Comparison of ENCODE assay signal across 14 mouse cellular contexts in genomic region chr6:114880798-114881197, GRCm38 (mm10).
DNase-seq lines count a peak whose midpoint lies in the region; ATAC-seq and TF ChIP-seq lines count a peak whose summit lies in the region.
"Had no signal": no experiment of that assay in that cellular context is flagged by ENCODE, and none has a peak within 500 bp of the region (broad histone marks: within the 10 kb centered on the region; RNA-seq: fewer than 3 reads in every experiment).

No protein-coding gene starts in this region.

- H3K4me1 ChIP-seq in forebrain, embryonic 13.5 days, result peaks cover 95% of the 10 kb centered on the region
- H3K4me1 ChIP-seq in forebrain, embryonic 11.5 days (replicated peaks; ENCODE audit: control insufficient read depth, insufficient read depth, low read length), result peaks cover 44% of the 10 kb centered on the region
- H3K4me1 ChIP-seq in kidney, embryonic 15.5 days, result peaks cover 98% of the 10 kb centered on the region
- H3K4me1 ChIP-seq in kidney, adult 2 months (ENCODE audit: control insufficient read depth, insufficient read depth, low read length), result peaks cover 70% of the 10 kb centered on the region
- peaks cover 87% of the 10 kb centered on the region for H3K4me1 ChIP-seq in midbrain, embryonic 12.5 days
- H3K4me1 ChIP-seq in midbrain, embryonic 16.5 days (ENCODE audit: control insufficient read depth, insufficient read depth, low read length), result peaks cover 50% of the 10 kb centered on the region
- H3K4me1 ChIP-seq in stomach, embryonic 16.5 days (ENCODE audit: control insufficient read depth, insufficient read depth, low read length), result peaks cover 63% of the 10 kb centered on the region

- H3K4me3 ChIP-seq in forebrain, embryonic 13.5 days, result no peak overlapping the region
- no peak overlapping the region for H3K4me3 ChIP-seq in forebrain, embryonic 11.5 days (ENCODE audit: low read depth, low read length)
- H3K4me3 ChIP-seq in kidney, embryonic 15.5 days (replicated peaks), result no peak overlapping the region
- H3K4me3 ChIP-seq in kidney, adult 2 months (ENCODE audit: insufficient read depth, low read depth, low read length), result no peak overlapping the region
- no peak overlapping the region for H3K4me3 ChIP-seq in midbrain, embryonic 12.5 days
- H3K4me3 ChIP-seq in midbrain, embryonic 16.5 days (ENCODE audit: low read depth, low read length), result no peak overlapping the region
- H3K4me3 ChIP-seq in stomach, embryonic 16.5 days (replicated peaks; ENCODE audit: low read length), result no peak overlapping the region
- H3K4me3 ChIP-seq: erythroblast, embryonic 14.5 days; midbrain, embryonic 15.5 days had no signal

- H3K9ac ChIP-seq in forebrain, embryonic 13.5 days, result no peak overlapping the region
- H3K9ac ChIP-seq in forebrain, embryonic 11.5 days (ENCODE audit: low read length), result no peak overlapping the region
- no peak overlapping the region for H3K9ac ChIP-seq in kidney, embryonic 15.5 days
- no peak overlapping the region for H3K9ac ChIP-seq in midbrain, embryonic 12.5 days (replicated peaks)
- H3K9ac ChIP-seq in midbrain, embryonic 16.5 days (ENCODE audit: low read depth, low read length), result no peak overlapping the region
- no peak overlapping the region for H3K9ac ChIP-seq in stomach, embryonic 16.5 days (ENCODE audit: low read length)
- H3K9ac ChIP-seq: midbrain, embryonic 15.5 days had no signal

- no peak for ATAC-seq in forebrain, embryonic 13.5 days
- no peak for ATAC-seq in forebrain, embryonic 11.5 days (replicated peaks; ENCODE audit: low FRiP score)
- no peak for ATAC-seq in kidney, embryonic 15.5 days (replicated peaks; ENCODE audit: low FRiP score)
- no peak for ATAC-seq in midbrain, embryonic 12.5 days (ENCODE audit: low FRiP score, low read depth)
- no peak for ATAC-seq in midbrain, embryonic 16.5 days
- no peak for ATAC-seq in stomach, embryonic 16.5 days (ENCODE audit: insufficient read depth, low FRiP score)
- ATAC-seq: inflammation-experienced regulatory T-cells, adult 6 months; midbrain, embryonic 15.5 days had no signal

- WGBS in forebrain, embryonic 13.5 days, result 78% methylated on average over 4 of the region's 4 CpGs
- 85% methylated on average over 4 of the region's 4 CpGs for WGBS in forebrain, embryonic 11.5 days
- 77% methylated on average over 4 of the region's 4 CpGs for WGBS in kidney, embryonic 15.5 days
- 65% methylated on average over 4 of the region's 4 CpGs for WGBS in kidney, adult 2 months
- WGBS in midbrain, embryonic 12.5 days, result 78% methylated on average over 4 of the region's 4 CpGs
- WGBS in midbrain, embryonic 16.5 days, result 78% methylated on average over 4 of the region's 4 CpGs
- WGBS in stomach, embryonic 16.5 days, result 52% methylated on average over 4 of the region's 4 CpGs

- no peak for TF ChIP-seq POLR2A in kidney, adult 2 months (IDR thresholded peaks at IDR 0.05; ENCODE audit: low read depth, low read length)

- peak overlapping the region; percentile 98; the same call in 1 of the 2 replicates for H3K27ac ChIP-seq in forebrain, embryonic 13.5 days
- no peak overlapping the region for H3K27ac ChIP-seq in forebrain, embryonic 11.5 days (ENCODE audit: low read depth, low read length)
- H3K27ac ChIP-seq in kidney, embryonic 15.5 days, result peak overlapping the region; percentile 91; the same call in 1 of the 2 replicates
- no peak overlapping the region for H3K27ac ChIP-seq in kidney, adult 2 months (ENCODE audit: insufficient read depth, low read depth, low read length)
- peak overlapping the region; percentile 27 for H3K27ac ChIP-seq in midbrain, embryonic 12.5 days (replicated peaks)
- no peak overlapping the region for H3K27ac ChIP-seq in midbrain, embryonic 16.5 days (ENCODE audit: low read length)
- peak overlapping the region; percentile 12; the same call in 1 of the 2 replicates for H3K27ac ChIP-seq in stomach, embryonic 16.5 days (ENCODE audit: low read length)

- no peak overlapping the region for H3K4me2 ChIP-seq in forebrain, embryonic 13.5 days
- H3K4me2 ChIP-seq in forebrain, embryonic 11.5 days (ENCODE audit: low read depth, low read length, severe bottlenecking), result no peak overlapping the region
- H3K4me2 ChIP-seq in kidney, embryonic 15.5 days, result no peak overlapping the region
- H3K4me2 ChIP-seq in midbrain, embryonic 12.5 days (replicated peaks), result no peak overlapping the region
- H3K4me2 ChIP-seq in midbrain, embryonic 16.5 days (ENCODE audit: low read length), result no peak overlapping the region
- H3K4me2 ChIP-seq in stomach, embryonic 16.5 days (ENCODE audit: low read depth, low read length), result no peak overlapping the region
- H3K4me2 ChIP-seq: midbrain, embryonic 15.5 days had no signal

- no peak for TF ChIP-seq CTCF in kidney, adult 2 months (conservative IDR thresholded peaks at IDR 0.05; ENCODE audit: insufficient read depth, insufficient read length, low read depth, low read length)

- 0 out of 2 replicates have a peak, but pooled peaks cover 3% of the 10 kb centered on the region for H3K9me3 ChIP-seq in forebrain, embryonic 13.5 days (replicated peaks)
- H3K9me3 ChIP-seq in forebrain, embryonic 11.5 days (ENCODE audit: control insufficient read depth, low read length), result no peaks in the 10 kb centered on the region
- no peaks in the 10 kb centered on the region for H3K9me3 ChIP-seq in kidney, embryonic 15.5 days (replicated peaks)
- no peaks in the 10 kb centered on the region for H3K9me3 ChIP-seq in midbrain, embryonic 12.5 days
- H3K9me3 ChIP-seq in midbrain, embryonic 16.5 days (replicated peaks; ENCODE audit: control insufficient read depth, low read length, poor library complexity, severe bottlenecking), result no peaks in the 10 kb centered on the region
- H3K9me3 ChIP-seq in stomach, embryonic 16.5 days (replicated peaks; ENCODE audit: control insufficient read depth, low read length), result no peaks in the 10 kb centered on the region
- H3K9me3 ChIP-seq: midbrain, embryonic 15.5 days had no signal

- DNase-seq in forebrain, embryonic 11.5 days (ENCODE audit: low spot score), result no peak
- no peak for DNase-seq in kidney, adult 2 months
- no peak for DNase-seq in right cerebral cortex, adult 2 months (ENCODE audit: low spot score in 2 of 2)
- DNase-seq: cerebellum, postnatal 25 days; gastrocnemius, postnatal 36 days; right cerebral cortex, postnatal 4 days had no signal

- H3K27me3 ChIP-seq in forebrain, embryonic 13.5 days, result no peaks in the 10 kb centered on the region
- no peaks in the 10 kb centered on the region for H3K27me3 ChIP-seq in forebrain, embryonic 11.5 days (ENCODE audit: control insufficient read depth, insufficient read depth, low read length)
- H3K27me3 ChIP-seq in kidney, embryonic 15.5 days, result no peaks in the 10 kb centered on the region
- H3K27me3 ChIP-seq in kidney, adult 2 months (replicated peaks; ENCODE audit: control insufficient read depth, insufficient read depth, low read length), result no peaks in the 10 kb centered on the region
- no peaks in the 10 kb centered on the region for H3K27me3 ChIP-seq in midbrain, embryonic 12.5 days
- H3K27me3 ChIP-seq in midbrain, embryonic 16.5 days (ENCODE audit: control insufficient read depth, insufficient read depth, low read depth, low read length), result no peaks in the 10 kb centered on the region
- H3K27me3 ChIP-seq in stomach, embryonic 16.5 days (ENCODE audit: control insufficient read depth, insufficient read depth, low read length), result no peaks in the 10 kb centered on the region
- H3K27me3 ChIP-seq: midbrain, embryonic 15.5 days had no signal

- H3K36me3 ChIP-seq in forebrain, embryonic 13.5 days (ENCODE audit: poor library complexity, severe bottlenecking), result peaks cover 15% of the 10 kb centered on the region; the same call in 1 of the 2 replicates
- no peaks in the 10 kb centered on the region for H3K36me3 ChIP-seq in forebrain, embryonic 11.5 days (ENCODE audit: control insufficient read depth, insufficient read depth, low read length)
- peaks cover 11% of the 10 kb centered on the region for H3K36me3 ChIP-seq in kidney, embryonic 15.5 days
- no peaks in the 10 kb centered on the region for H3K36me3 ChIP-seq in kidney, adult 2 months (ENCODE audit: control insufficient read depth, insufficient read depth, low read length)
- H3K36me3 ChIP-seq in midbrain, embryonic 12.5 days, result peaks cover 14% of the 10 kb centered on the region
- no peaks in the 10 kb centered on the region for H3K36me3 ChIP-seq in midbrain, embryonic 16.5 days (ENCODE audit: control insufficient read depth, insufficient read depth, low read length)
- H3K36me3 ChIP-seq in stomach, embryonic 16.5 days (ENCODE audit: control insufficient read depth, insufficient read depth, low read length), result 0 out of 2 replicates have a peak, but pooled peaks cover 5% of the 10 kb centered on the region
- H3K36me3 ChIP-seq: midbrain, embryonic 15.5 days had no signal

Comparison
In these comparisons a context has a peak if more than half of its experiments do, and no peak if none do; other contexts are left out.
1. H3K27ac ChIP-seq: peak in forebrain, embryonic 13.5 days (single experiment), kidney, embryonic 15.5 days (single experiment), midbrain, embryonic 12.5 days (single experiment) and stomach, embryonic 16.5 days (single experiment); none in forebrain, embryonic 11.5 days (single experiment), kidney, adult 2 months (single experiment) and midbrain, embryonic 16.5 days (single experiment).